Mouse (Mus musculus) liver, embryonic 12.5 days (tissue): ENCODE data around the gene Dennd2c. TPM values are rescaled to one million over a fixed set of nuclear protein-coding genes. Genes with fewer than 3 reads are reported as not detected.

Source experiments
- ATAC-seq: fragments of 200-750 bp; cut with Nextera tagmentation; 2 replicates; pipeline ENCODE4 v1.8.0; 2017; ENCODE audit warnings: moderate number of reproducible peaks, mild to moderate bottlenecking, moderate library complexity
- H3K27ac ChIP-seq: fragments of 300-500 bp; sonication (generic); 2 replicates; pipeline ENCODE4 v1.5.1; 2016; ENCODE audit warnings: mild to moderate bottlenecking
- H3K27me3 ChIP-seq: fragments of 300-500 bp; sonication (generic); replicated peaks from 2 replicates; pipeline ENCODE4 v1.6.1; 2016; ENCODE audit warnings: mild to moderate bottlenecking, moderate library complexity
- H3K36me3 ChIP-seq: fragments of 300-500 bp; sonication (generic); 2 replicates; pipeline ENCODE4 v1.6.1; 2016; ENCODE audit warnings: mild to moderate bottlenecking, moderate library complexity
- H3K4me1 ChIP-seq: fragments of 300-500 bp; sonication (generic); 2 replicates; pipeline ENCODE4 v1.6.1; 2016
- H3K4me2 ChIP-seq: fragments of 300-500 bp; sonication (generic); 2 replicates; pipeline ENCODE4 v1.6.1; 2016; ENCODE audit warnings: mild to moderate bottlenecking, moderate library complexity
- H3K4me3 ChIP-seq: fragments of 300-500 bp; sonication (generic); 2 replicates; pipeline ENCODE4 v1.5.1; 2016; ENCODE audit warnings: mild to moderate bottlenecking, moderate library complexity
- H3K9ac ChIP-seq: fragments of 300-500 bp; sonication (generic); 2 replicates; pipeline ENCODE4 v1.6.1; 2016; ENCODE audit warnings: mild to moderate bottlenecking, moderate library complexity
- H3K9me3 ChIP-seq: fragments of 300-500 bp; sonication (generic); replicated peaks from 2 replicates; pipeline ENCODE4 v1.6.1; 2016; ENCODE audit warnings: mild to moderate bottlenecking, moderate library complexity
- WGBS: fragments of 180-500 bp; shearing (Covaris S2); methylation state at CpG from one replicate; pipeline ENCODE4 v1.1.7; 2016; ENCODE audit not compliant: insufficient replicate concordance; 5-methylcytosine and 5-hydroxymethylcytosine counted together
- polyA plus RNA-seq: library from polyadenylated mRNA; unstranded; fragments of >200 nt; fragmentation: Nextera tagmentation; extraction: Ambion mirVana; gene quantifications from 2 replicates; pipeline ENCODE4 v1.2.1, GENCODE M21; 2016

The Dennd2c gene
- polyA plus RNA-seq: 13.0 and 13.1 TPM in 2 replicates

DNA sequence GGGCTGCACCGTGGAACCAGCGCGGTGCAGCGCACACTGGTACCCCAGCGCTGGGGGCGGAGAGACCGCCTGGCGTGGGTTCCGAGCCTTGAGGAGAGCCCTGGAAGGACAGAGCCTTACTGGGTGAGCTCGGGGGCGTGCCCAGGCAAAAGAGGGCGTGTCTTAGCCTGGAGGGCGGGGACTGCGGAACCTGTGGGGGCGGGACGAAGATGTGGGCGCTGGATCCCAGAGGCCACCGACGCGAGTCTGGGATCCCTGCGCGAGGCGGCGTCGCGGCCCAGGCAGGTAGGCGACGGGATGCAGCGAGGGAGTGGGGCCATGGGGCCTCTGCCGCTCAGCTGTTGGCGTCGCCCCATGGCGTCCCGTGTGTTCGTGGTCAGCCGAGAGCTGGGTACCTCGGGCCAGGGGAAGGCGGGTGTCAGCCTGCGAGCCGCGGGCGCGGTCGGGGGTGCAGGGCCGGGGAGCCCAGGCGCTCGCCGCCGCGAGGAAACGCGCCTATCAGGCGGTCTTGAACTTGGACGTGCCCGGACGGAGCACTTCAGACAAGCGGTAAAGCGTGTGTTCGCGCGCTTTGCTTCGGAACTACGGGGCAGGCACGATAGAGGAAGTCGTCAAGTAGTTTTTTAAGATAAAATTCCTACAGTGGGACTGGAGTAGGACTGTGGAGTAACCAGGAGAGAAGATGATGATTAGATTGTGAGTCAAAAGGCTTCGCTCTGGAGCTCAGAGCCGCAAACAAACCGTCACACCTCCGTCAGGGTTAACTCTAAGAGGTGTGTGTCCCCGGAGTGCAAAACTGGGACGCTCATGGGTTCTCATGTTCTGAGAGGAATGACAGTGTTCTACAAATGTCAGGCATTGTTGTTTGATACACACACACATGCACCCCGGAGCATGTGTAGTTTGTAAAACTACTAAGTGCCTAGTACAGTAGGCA lies at the start of gene Dennd2c:
Dennd2c (plus strand) TSS at position 151 of the 937 bp plus-strand sequence.
- H3K9ac ChIP-seq: peak within 1 kb of the TSS; percentile 91
- H3K4me1 ChIP-seq: peaks cover 60% of the 10 kb centered on the region
- peak within 1 kb of the TSS; percentile 92 for H3K27ac ChIP-seq
- peak within 1 kb of the TSS; percentile 84 for H3K4me3 ChIP-seq
- H3K36me3 ChIP-seq: no peaks in the 10 kb centered on the region
- 1% methylated on average over 72 of the region's 72 CpGs for WGBS
- H3K27me3 ChIP-seq: peaks cover 9% of the 10 kb centered on the region; the same call in 1 of the 2 replicates
- peak; percentile 94 for ATAC-seq
- peak within 1 kb of the TSS; percentile 99 for H3K4me2 ChIP-seq
- H3K9me3 ChIP-seq: no peaks in the 10 kb centered on the region

DNA sequence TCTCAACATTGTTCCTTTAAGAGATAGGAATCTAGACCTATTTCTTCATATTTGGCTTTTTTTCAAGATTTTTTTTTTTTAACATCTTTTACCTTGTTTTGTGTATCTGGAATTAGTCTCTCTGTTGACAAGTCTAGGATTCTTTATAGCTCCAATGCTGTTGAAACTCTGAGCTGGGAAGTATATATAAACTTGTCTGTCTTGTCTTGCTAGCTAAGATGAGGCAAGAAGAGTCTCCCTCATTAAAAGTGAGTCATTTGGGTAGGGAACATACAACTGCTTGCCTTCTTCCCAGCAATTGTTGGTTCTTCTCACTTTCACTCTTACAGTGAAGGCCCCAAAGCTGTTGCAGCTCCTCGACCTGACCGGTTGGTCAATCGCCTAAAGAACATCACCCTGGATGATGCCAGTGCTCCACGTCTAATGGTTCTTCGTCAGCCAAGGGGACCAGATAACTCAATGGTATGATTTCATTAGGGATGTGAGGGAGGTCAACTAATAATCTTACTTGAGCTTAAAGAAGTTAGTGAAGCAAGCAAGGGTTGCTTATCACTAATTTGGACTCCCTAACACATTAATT lies 46.3 kb upstream of the Dennd2c start:
- Histone ChIP-seq H3K4me2 (no peak overlapping the region), H3K9me3 (no peaks in the 10 kb centered on the region), H3K9ac (no peak overlapping the region), H3K27ac (no peak overlapping the region), H3K27me3 (no peaks in the 10 kb centered on the region), H3K4me3 (no peak overlapping the region), H3K4me1 (peaks cover 12% of the 10 kb centered on the region), H3K36me3 (peaks cover 69% of the 10 kb centered on the region)
- ATAC-seq: no peak
- WGBS: 85% methylated on average over 5 of the region's 5 CpGs

DNA sequence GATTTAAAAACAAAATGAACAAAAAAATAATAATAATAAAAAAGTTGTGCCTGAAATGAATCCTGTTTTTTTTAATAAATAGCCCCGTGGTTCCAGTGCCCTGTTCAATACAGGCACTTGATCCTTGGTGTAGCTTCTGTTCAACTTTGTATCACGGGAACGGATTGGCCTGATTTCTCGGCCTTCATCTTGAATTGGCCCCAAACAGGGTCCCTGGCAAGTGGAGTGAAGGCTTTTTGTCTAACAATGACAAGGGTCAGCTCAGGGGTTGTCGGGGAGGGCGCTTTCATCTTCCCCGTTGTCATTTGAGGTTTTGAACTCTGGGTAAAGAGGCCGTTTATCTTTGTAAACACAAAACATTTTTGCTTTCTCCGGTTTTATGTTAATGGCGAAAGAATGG lies 44.7 kb upstream of the Dennd2c start:
- ATAC-seq: peak; percentile 58
- H3K9ac ChIP-seq: peak overlapping the region; percentile 58

DNA sequence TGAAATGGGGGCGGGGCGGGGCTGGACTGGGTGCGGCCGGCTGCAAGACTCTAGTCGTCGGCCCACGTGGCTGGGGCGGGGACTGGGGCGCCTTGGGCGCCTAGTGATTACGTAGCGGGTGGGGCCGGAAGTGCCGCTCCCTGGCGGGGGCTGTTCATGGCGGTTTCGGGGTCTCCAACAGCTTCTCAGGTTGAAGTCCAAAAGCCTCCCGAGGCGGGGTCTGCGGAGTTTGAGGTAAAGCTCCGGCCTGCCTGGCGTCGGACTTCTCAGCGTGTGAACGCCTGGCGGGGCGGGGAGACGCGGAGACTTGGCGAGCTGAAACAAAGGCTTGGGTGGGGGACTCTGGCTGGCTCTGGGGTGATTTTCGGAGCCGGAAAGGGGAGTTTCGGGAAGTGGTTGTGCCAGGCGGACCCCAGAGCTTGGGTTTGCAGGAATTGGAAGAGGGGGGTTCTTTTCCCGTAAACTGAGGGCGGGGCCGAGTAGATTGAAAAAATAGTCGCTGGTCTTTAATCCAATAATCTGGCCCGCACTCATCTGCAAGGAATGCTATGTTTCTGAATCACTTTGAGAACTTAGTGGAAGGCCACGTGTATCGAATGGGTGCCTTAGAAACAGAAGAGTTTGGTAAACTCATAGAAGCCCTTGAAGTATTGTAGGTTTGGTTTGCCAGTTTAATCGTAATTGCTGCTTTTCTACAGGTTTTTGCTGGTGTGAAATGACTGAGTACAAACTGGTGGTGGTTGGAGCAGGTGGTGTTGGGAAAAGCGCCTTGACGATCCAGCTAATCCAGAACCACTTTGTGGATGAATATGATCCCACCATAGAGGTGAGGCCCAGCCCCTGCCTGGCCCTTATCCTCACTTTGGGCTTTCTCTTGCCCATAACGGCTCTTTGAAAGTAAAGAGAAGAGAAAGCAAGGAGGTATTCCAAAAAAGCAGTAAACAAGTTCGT lies 43.9 kb upstream of the Dennd2c start, which contains the start of gene Nras:
Nras (plus strand) TSS at position 79 of the 951 bp plus-strand sequence.
- Histone ChIP-seq H3K9ac (peak within 1 kb of the TSS; percentile 79), H3K4me3 (peak within 1 kb of the TSS; percentile 90), H3K27ac (peak within 1 kb of the TSS; percentile 86), H3K36me3 (peaks cover 70% of the 10 kb centered on the region), H3K27me3 (no peaks in the 10 kb centered on the region), H3K4me2 (peak within 1 kb of the TSS; percentile 84), H3K4me1 (peaks cover 12% of the 10 kb centered on the region), H3K9me3 (no peaks in the 10 kb centered on the region)
- WGBS: 2% methylated on average over 46 of the region's 46 CpGs
- ATAC-seq: peak; percentile 94

More for the DNA sequence above, 44.7 kb upstream of the Dennd2c start:
- H3K36me3 ChIP-seq: peaks cover 69% of the 10 kb centered on the region
- H3K27me3 ChIP-seq: no peaks in the 10 kb centered on the region
- H3K27ac ChIP-seq: peak overlapping the region; percentile 71
- peaks cover 12% of the 10 kb centered on the region for H3K4me1 ChIP-seq
- H3K4me2 ChIP-seq: peak overlapping the region; percentile 84
- no peaks in the 10 kb centered on the region for H3K9me3 ChIP-seq
- peak overlapping the region; percentile 90 for H3K4me3 ChIP-seq
- 7% methylated on average over 10 of the region's 10 CpGs for WGBS

DNA sequence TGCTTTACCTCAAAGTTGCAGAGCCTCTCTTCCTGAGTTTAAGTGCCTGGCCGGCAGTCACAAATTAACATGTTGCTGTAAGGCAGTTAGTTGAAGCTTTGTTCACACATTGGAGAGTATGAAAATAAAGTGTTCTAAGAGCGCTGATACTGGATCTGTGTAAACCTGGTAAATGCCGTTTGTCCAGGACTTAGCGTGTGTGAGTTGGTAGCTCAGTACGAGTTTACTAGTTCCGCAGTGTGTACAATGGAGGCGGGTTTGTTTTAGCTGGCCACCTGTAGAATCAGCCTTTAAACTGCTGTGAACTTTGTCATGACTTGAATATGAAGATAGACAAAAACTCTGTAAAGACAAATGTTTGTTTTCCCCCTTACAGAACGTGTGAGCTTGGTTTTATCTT lies 35.5 kb upstream of the Dennd2c start:
- WGBS: 85% methylated on average over 8 of the region's 8 CpGs
- Histone ChIP-seq H3K27ac (no peak overlapping the region), H3K4me3 (no peak overlapping the region), H3K4me2 (no peak overlapping the region), H3K4me1 (no peaks in the 10 kb centered on the region), H3K36me3 (peaks cover 72% of the 10 kb centered on the region), H3K9ac (no peak overlapping the region), H3K27me3 (no peaks in the 10 kb centered on the region), H3K9me3 (no peaks in the 10 kb centered on the region)
- no peak for ATAC-seq

DNA sequence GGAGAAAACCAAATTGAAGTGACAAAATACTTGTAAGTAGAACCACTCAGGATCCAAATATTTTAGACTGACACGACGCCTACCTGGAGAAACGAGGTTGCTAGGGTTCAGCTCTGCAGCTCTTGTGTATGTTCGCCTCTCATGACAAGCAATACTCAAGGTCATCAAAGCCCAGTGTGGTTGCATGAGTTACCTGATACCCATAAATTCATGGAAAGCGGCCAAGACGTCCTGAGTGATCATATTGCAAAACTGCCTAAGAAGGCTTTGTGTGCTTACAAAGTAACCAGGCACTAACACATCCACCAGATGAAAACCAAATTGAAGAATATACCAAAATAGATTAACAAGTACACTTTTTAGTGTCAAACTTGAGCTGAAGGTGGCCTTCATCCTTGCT lies 33.4 kb upstream of the Dennd2c start:
- H3K27me3 ChIP-seq: no peaks in the 10 kb centered on the region
- peaks cover 51% of the 10 kb centered on the region for H3K36me3 ChIP-seq
- H3K4me2 ChIP-seq: no peak overlapping the region
- H3K9ac ChIP-seq: no peak overlapping the region
- H3K9me3 ChIP-seq: no peaks in the 10 kb centered on the region
- no peak overlapping the region for H3K4me3 ChIP-seq
- H3K4me1 ChIP-seq: no peaks in the 10 kb centered on the region
- 82% methylated on average over 6 of the region's 6 CpGs for WGBS
- H3K27ac ChIP-seq: no peak overlapping the region
- no peak for ATAC-seq

DNA sequence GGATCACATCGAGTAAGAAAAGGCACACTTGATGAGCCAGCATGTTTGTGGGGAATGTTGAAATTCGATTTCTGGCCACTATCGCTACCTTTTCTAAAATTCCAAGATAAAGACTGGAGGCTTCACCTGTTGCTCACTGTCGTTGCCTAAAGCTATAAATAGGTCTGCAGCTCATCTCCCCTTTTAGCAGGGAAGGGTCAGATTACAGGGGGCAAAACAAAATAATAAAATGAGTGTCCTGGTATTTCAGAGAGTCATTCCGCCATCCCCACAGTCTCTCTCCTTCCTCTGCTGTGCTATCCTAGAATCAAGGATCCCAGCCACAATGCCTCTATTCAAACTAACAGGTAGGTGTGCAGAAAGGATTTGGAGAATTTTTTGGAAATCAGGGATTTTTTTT lies 28.6 kb upstream of the Dennd2c start, which contains the start of gene Ampd1:
Ampd1 (plus strand) TSS at position 244 of the 400 bp plus-strand sequence.
- no peak within 1 kb of the TSS for H3K9ac ChIP-seq
- H3K27me3 ChIP-seq: no peaks in the 10 kb centered on the region
- H3K9me3 ChIP-seq: no peaks in the 10 kb centered on the region
- no peak for ATAC-seq
- peaks cover 7% of the 10 kb centered on the region for H3K36me3 ChIP-seq
- H3K4me2 ChIP-seq: no peak within 1 kb of the TSS
- 61% methylated on average over 5 of the region's 5 CpGs for WGBS
- no peak within 1 kb of the TSS for H3K4me3 ChIP-seq
- no peaks in the 10 kb centered on the region for H3K4me1 ChIP-seq
- H3K27ac ChIP-seq: no peak within 1 kb of the TSS

DNA sequence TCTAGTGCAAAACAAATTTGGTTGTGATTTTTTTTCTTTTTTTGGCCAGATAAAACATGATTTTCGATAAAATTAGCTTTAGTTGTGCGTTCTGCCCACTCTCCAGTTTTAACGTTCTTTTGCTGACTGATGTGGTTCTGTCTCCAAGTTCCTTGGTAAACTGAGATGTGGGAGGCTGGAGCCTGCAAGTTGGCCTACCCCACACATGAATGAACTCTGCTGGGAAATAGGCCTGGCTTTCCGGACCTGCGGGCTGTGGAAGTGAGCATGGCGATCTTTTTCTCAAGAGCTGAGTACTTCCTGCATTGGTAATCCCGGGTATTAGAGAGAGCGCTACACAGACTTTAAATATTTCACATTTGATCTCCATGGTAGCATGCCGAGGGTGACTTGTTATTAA lies 26.5 kb upstream of the Dennd2c start:
- no peak for ATAC-seq
- no peak overlapping the region for H3K4me2 ChIP-seq
- H3K36me3 ChIP-seq: no peaks in the 10 kb centered on the region
- no peak overlapping the region for H3K4me3 ChIP-seq
- no peak overlapping the region for H3K9ac ChIP-seq
- no peaks in the 10 kb centered on the region for H3K9me3 ChIP-seq
- H3K4me1 ChIP-seq: no peaks in the 10 kb centered on the region
- H3K27ac ChIP-seq: no peak overlapping the region
- H3K27me3 ChIP-seq: no peaks in the 10 kb centered on the region
- WGBS: 83% methylated on average over 9 of the region's 9 CpGs

DNA sequence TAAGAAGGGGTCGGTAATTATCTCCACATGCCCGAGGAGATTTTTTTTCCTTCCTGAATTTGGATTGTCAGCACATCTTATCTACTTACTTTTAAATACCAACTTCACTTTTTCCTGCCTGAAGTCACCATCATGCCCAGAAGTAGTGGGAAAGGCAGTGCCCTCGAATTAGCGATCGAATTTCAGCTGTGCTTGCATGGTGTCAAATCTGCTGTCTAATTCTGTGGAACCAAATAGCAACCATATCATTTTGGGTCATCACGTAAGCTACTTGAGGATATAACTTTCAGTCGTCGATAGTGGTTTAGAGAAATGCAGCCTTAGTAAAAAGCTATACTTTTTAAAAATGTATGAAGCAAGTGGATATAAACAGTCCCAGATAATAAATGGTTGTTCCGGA lies 25.9 kb upstream of the Dennd2c start:
- Histone ChIP-seq H3K36me3 (no peaks in the 10 kb centered on the region), H3K4me1 (no peaks in the 10 kb centered on the region), H3K4me2 (no peak overlapping the region), H3K27ac (no peak overlapping the region), H3K4me3 (no peak overlapping the region), H3K9ac (no peak overlapping the region), H3K9me3 (no peaks in the 10 kb centered on the region), H3K27me3 (no peaks in the 10 kb centered on the region)
- WGBS: 76% methylated on average over 9 of the region's 9 CpGs
- ATAC-seq: no peak

DNA sequence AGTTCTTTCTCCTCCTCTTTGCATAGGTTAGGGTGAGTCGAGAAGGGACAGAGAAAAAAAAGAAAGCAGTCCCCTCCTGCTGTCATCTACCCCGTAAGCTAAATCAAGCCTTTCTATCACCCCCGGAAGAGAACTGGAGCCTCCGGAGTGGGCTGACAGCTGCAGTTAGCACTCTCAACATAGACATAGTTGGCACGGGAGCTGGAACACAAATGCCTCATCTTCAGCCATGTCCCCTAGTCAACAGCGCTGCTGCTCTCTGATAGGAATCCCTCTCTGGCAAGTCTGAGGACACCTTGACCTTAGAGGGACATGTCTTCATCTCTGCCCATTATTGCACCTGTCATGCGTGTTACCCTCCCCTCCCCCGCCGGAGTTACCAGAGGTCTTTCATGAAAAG lies 23.1 kb upstream of the Dennd2c start:
- 77% methylated on average over 9 of the region's 9 CpGs for WGBS
- Histone ChIP-seq H3K4me2 (no peak overlapping the region), H3K36me3 (no peaks in the 10 kb centered on the region), H3K27me3 (no peaks in the 10 kb centered on the region), H3K27ac (no peak overlapping the region), H3K4me1 (no peaks in the 10 kb centered on the region), H3K4me3 (no peak overlapping the region), H3K9ac (no peak overlapping the region), H3K9me3 (no peaks in the 10 kb centered on the region)
- ATAC-seq: no peak

DNA sequence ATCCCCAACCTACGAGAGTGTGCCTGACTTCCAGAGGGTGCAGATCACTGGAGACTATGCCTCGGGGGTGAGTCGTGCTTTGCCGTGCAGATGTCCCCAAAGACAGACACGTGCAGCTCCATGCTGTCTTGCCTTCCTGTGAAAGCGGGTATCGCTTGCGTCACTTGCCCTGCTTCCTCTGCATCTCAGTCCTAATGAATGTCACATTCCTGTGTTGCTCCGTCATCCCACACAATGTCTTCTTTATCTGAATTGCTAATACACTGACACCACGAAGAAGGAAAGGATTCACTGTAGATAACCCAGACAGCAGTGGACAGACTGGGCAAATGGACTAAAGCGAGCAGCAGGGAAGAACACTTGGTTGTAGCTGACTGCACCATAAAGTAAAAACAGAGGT lies 21.4 kb upstream of the Dennd2c start:
- H3K36me3 ChIP-seq: no peaks in the 10 kb centered on the region
- no peaks in the 10 kb centered on the region for H3K9me3 ChIP-seq
- H3K9ac ChIP-seq: no peak overlapping the region
- no peak overlapping the region for H3K4me2 ChIP-seq
- whole genome bisulfite sequencing: 65% methylated on average over 11 of the region's 11 CpGs
- H3K27me3 ChIP-seq: no peaks in the 10 kb centered on the region
- no peak overlapping the region for H3K4me3 ChIP-seq
- ATAC-seq: no peak
- H3K27ac ChIP-seq: no peak overlapping the region
- H3K4me1 ChIP-seq: no peaks in the 10 kb centered on the region
